Mouse (Mus musculus): ENCODE results near the gene Rap2a.

The Rap2a gene

GRCm38 (mm10) chr14:120500021-120500560, 21.8 kb downstream of the Rap2a start:
- DNase-seq (ENCODE audit: low spot score) = no peak

GRCm38 (mm10) chr14:120500791-120501190, 22.5 kb downstream of the Rap2a start:
- DNase-seq (ENCODE audit: low spot score) = no peak

- DNase-seq (ENCODE audit: low spot score) = no peak
Observed at GRCm38 (mm10) chr14:120503641-120504040, 25.4 kb downstream of the Rap2a start.

- DNase-seq (ENCODE audit: low spot score) = no peak
Observed at GRCm38 (mm10) chr14:120504423-120504822, 26.2 kb downstream of the Rap2a start.

- no peak for DNase-seq (ENCODE audit: low spot score)
Observed at GRCm38 (mm10) chr14:120504928-120505461, 26.8 kb downstream of the Rap2a start.

- DNase-seq (ENCODE audit: low spot score) = no peak
Observed at GRCm38 (mm10) chr14:120505918-120506317, 27.7 kb downstream of the Rap2a start.

GRCm38 (mm10) chr14:120507516-120507915, 29.3 kb downstream of the Rap2a start:
- no peak for DNase-seq (ENCODE audit: low spot score)

GRCm38 (mm10) chr14:120508566-120509365, 30.5 kb downstream of the Rap2a start:
- DNase-seq (ENCODE audit: low spot score) = no peak

- no peak for DNase-seq (ENCODE audit: low spot score)
Observed at GRCm38 (mm10) chr14:120509366-120509640, 31.1 kb downstream of the Rap2a start.

GRCm38 (mm10) chr14:120511821-120512220, 33.6 kb downstream of the Rap2a start:
- no peak for DNase-seq (ENCODE audit: low spot score)

GRCm38 (mm10) chr14:120514821-120515271, 36.6 kb downstream of the Rap2a start:
- no peak for DNase-seq (ENCODE audit: low spot score)

GRCm38 (mm10) chr14:120515376-120515775, 37.1 kb downstream of the Rap2a start:
- DNase-seq (ENCODE audit: low spot score) = no peak

GRCm38 (mm10) chr14:120518706-120519105, 40.5 kb downstream of the Rap2a start:
- no peak for DNase-seq (ENCODE audit: low spot score)

GRCm38 (mm10) chr14:120519921-120520320, 41.7 kb downstream of the Rap2a start:
- DNase-seq (ENCODE audit: low spot score) = no peak

- DNase-seq (ENCODE audit: low spot score) = no peak
Observed at GRCm38 (mm10) chr14:120520843-120521242, 42.6 kb downstream of the Rap2a start.

- no peak for DNase-seq (ENCODE audit: low spot score)
Observed at GRCm38 (mm10) chr14:120523296-120523695, 45.1 kb downstream of the Rap2a start.

- no peak for DNase-seq (ENCODE audit: low spot score)
Observed at GRCm38 (mm10) chr14:120525644-120526043, 47.4 kb downstream of the Rap2a start.

- no peak for DNase-seq (ENCODE audit: low spot score)
Observed at GRCm38 (mm10) chr14:120533301-120533700, 55.1 kb downstream of the Rap2a start.

GRCm38 (mm10) chr14:120534841-120535271, 56.6 kb downstream of the Rap2a start:
- no peak for DNase-seq (ENCODE audit: low spot score)

GRCm38 (mm10) chr14:120535446-120535845, 57.2 kb downstream of the Rap2a start:
- no peak for DNase-seq (ENCODE audit: low spot score)

GRCm38 (mm10) chr14:120535924-120536323, 57.7 kb downstream of the Rap2a start:
- DNase-seq (ENCODE audit: low spot score) = no peak

- DNase-seq (ENCODE audit: low spot score) = no peak
Observed at GRCm38 (mm10) chr14:120539128-120539527, 60.9 kb downstream of the Rap2a start.

- no peak for DNase-seq (ENCODE audit: low spot score)
Observed at GRCm38 (mm10) chr14:120539626-120540025, 61.4 kb downstream of the Rap2a start.

GRCm38 (mm10) chr14:120542445-120542844, 64.2 kb downstream of the Rap2a start:
- DNase-seq (ENCODE audit: low spot score) = no peak

Measured in layer of hippocampus, adult 9-10 months (tissue).